Mouse (Mus musculus): Measurements from ENCODE around the gene Fam84b. TPM values are rescaled to one million over a fixed set of nuclear protein-coding genes. Genes with fewer than 3 reads are reported as not detected.
A peak's percentile ranks its signal among the peaks of the same experiment; 100 is the strongest.
"Not testable (repeated sequence)": the region's sequence is repeated elsewhere in the genome, so short reads cannot be mapped to it uniquely, and the experiment has no call there.

Fam84b gene
- polyA plus RNA-seq, 1 experiment from 2014 or later: 9.1 TPM

DNA sequence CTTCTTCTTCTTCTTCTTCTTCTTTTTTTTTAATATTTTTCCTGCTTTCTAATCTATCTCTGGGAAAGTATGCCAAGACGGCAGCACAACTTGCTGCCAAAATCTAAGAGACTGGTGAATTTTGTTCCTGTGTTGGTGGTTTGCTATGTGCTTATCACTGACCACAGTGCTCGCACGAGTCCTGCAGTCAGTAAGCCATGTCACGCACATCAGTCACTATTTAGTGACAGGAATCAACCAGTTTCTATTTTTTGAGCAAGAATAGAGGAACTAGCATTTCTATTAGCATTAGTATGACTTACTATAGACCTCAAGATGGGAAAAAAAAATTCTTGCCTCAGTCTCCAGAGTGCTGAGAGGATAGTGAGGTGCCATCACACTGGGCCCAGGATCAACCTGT lies 573 bp upstream of the Fam84b start:
- H3K9ac ChIP-seq (replicated peaks; ENCODE audit: low read length): no peak overlapping the region

DNA sequence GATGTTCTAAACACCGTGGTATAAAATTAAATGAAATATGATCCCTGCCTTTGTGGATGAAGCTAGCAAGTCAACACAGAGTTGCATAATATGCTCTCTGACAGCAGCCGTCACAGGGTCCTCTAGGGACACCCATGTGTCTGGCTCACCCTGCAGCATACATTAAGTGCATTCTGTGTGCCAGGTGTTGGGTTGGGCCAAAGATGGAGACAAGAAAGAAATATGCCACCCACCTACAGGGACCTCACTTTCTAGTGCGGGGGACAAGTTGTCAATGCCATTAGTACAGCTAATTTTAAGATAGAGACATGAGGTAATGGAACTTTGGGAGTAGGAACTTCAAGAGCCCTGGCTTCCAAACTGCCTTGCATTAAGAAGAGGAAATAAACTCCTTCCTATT lies 4.9 kb downstream of the Fam84b start:
- H3K4me2 ChIP-seq (ENCODE audit: low read length): no peak overlapping the region
- H3K9ac ChIP-seq (replicated peaks; ENCODE audit: low read length): no peak overlapping the region
- no peaks in the 10 kb centered on the region for H3K27me3 ChIP-seq (ENCODE audit: control insufficient read depth, insufficient read depth, low read length)
- WGBS: 71% methylated on average over 3 of the region's 3 CpGs
- H3K9me3 ChIP-seq (ENCODE audit: control insufficient read depth, low read length): no peaks in the 10 kb centered on the region
- no peak for ATAC-seq (ENCODE audit: low FRiP score, low TSS enrichment)
- no peak for DNase-seq
- peaks cover 6% of the 10 kb centered on the region for H3K4me1 ChIP-seq (ENCODE audit: control insufficient read depth, insufficient read depth, low read length)
- H3K36me3 ChIP-seq (ENCODE audit: control insufficient read depth, insufficient read depth, low read length): no peaks in the 10 kb centered on the region
- no peak overlapping the region for H3K27ac ChIP-seq (replicated peaks; ENCODE audit: low read depth, low read length)
- no peak overlapping the region for H3K4me3 ChIP-seq (replicated peaks; ENCODE audit: low read depth, low read length)

More for the DNA sequence above, 573 bp upstream of the Fam84b start:
- Histone ChIP-seq H3K27me3 (ENCODE audit: control insufficient read depth, insufficient read depth, low read length) (no peaks in the 10 kb centered on the region), H3K9me3 (ENCODE audit: control insufficient read depth, low read length) (no peaks in the 10 kb centered on the region), H3K4me1 (ENCODE audit: control insufficient read depth, insufficient read depth, low read length) (peaks cover 3% of the 10 kb centered on the region; the same call in 1 of the 2 replicates), H3K4me3 (replicated peaks; ENCODE audit: low read depth, low read length) (no peak overlapping the region), H3K27ac (replicated peaks; ENCODE audit: low read depth, low read length) (no peak overlapping the region), H3K4me2 (ENCODE audit: low read length) (no peak overlapping the region), H3K36me3 (ENCODE audit: control insufficient read depth, insufficient read depth, low read length) (no peaks in the 10 kb centered on the region)
- DNase-seq (no peak), ATAC-seq (ENCODE audit: low FRiP score, low TSS enrichment) (no peak)
- 83% methylated on average over 4 of the region's 4 CpGs for WGBS

GRCm38 (mm10) chr15:60846291-60846690 lies 7.3 kb downstream of the Fam84b start:
- Histone ChIP-seq H3K4me1 (ENCODE audit: control insufficient read depth, insufficient read depth, low read length) (peaks cover 3% of the 10 kb centered on the region), H3K9ac (replicated peaks; ENCODE audit: low read length) (no peak overlapping the region), H3K36me3 (ENCODE audit: control insufficient read depth, insufficient read depth, low read length) (no peaks in the 10 kb centered on the region), H3K27ac (replicated peaks; ENCODE audit: low read depth, low read length) (no peak overlapping the region), H3K9me3 (ENCODE audit: control insufficient read depth, low read length) (no peaks in the 10 kb centered on the region), H3K27me3 (ENCODE audit: control insufficient read depth, insufficient read depth, low read length) (no peaks in the 10 kb centered on the region), H3K4me3 (replicated peaks; ENCODE audit: low read depth, low read length) (no peak overlapping the region), H3K4me2 (ENCODE audit: low read length) (no peak overlapping the region)
- 27% methylated on average over 6 of the region's 6 CpGs for WGBS
- DNase-seq (no peak), ATAC-seq (ENCODE audit: low FRiP score, low TSS enrichment) (no peak)

GRCm38 (mm10) chr15:60845886-60846285 lies 7.7 kb downstream of the Fam84b start:
- H3K4me2 ChIP-seq (ENCODE audit: low read length): no peak overlapping the region
- WGBS: 5% methylated on average over 3 of the region's 3 CpGs
- H3K27ac ChIP-seq (replicated peaks; ENCODE audit: low read depth, low read length): no peak overlapping the region
- ATAC-seq (ENCODE audit: low FRiP score, low TSS enrichment): 0 out of 2 replicates have a peak, but pooled peaks have one; percentile 25
- H3K9ac ChIP-seq (replicated peaks; ENCODE audit: low read length): no peak overlapping the region
- no peaks in the 10 kb centered on the region for H3K36me3 ChIP-seq (ENCODE audit: control insufficient read depth, insufficient read depth, low read length)
- no peak overlapping the region for H3K4me3 ChIP-seq (replicated peaks; ENCODE audit: low read depth, low read length)
- no peaks in the 10 kb centered on the region for H3K9me3 ChIP-seq (ENCODE audit: control insufficient read depth, low read length)
- DNase-seq: peak; percentile 27
- peaks cover 3% of the 10 kb centered on the region for H3K4me1 ChIP-seq (ENCODE audit: control insufficient read depth, insufficient read depth, low read length)
- H3K27me3 ChIP-seq (ENCODE audit: control insufficient read depth, insufficient read depth, low read length): no peaks in the 10 kb centered on the region

- Histone ChIP-seq H3K36me3 (ENCODE audit: control insufficient read depth, insufficient read depth, low read length) (no peaks in the 10 kb centered on the region), H3K27ac (replicated peaks; ENCODE audit: low read depth, low read length) (no peak overlapping the region), H3K4me1 (ENCODE audit: control insufficient read depth, insufficient read depth, low read length) (peaks cover 3% of the 10 kb centered on the region), H3K4me2 (ENCODE audit: low read length) (no peak overlapping the region), H3K9ac (replicated peaks; ENCODE audit: low read length) (no peak overlapping the region), H3K27me3 (ENCODE audit: control insufficient read depth, insufficient read depth, low read length) (no peaks in the 10 kb centered on the region), H3K4me3 (replicated peaks; ENCODE audit: low read depth, low read length) (no peak overlapping the region), H3K9me3 (ENCODE audit: control insufficient read depth, low read length) (no peaks in the 10 kb centered on the region)
- no peak for DNase-seq
- WGBS: 73% methylated on average over 4 of the region's 4 CpGs
- no peak for ATAC-seq (ENCODE audit: low FRiP score, low TSS enrichment)
Observed at GRCm38 (mm10) chr15:60841785-60842184, 11.8 kb downstream of the Fam84b start.

DNA sequence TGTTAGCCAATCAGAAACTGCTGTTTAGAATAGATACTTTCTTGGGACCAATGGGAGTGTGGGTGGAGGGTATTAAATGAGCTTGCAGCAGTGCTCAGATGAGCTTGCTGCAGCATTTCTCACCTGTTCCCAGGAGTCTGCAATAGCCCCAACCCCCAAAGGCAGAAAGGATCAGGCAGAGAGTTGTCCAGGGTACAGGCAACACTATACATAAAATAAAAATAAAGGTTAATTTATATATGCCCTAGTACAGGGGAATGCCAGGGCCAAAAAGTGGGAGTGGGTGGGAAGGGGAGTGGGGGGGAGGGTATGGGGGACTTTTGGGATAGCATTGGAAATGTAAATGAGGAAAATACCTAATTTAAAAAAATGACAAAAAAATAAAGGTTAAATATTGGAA lies 12.3 kb downstream of the Fam84b start:
- not testable (repeated sequence) for H3K36me3 ChIP-seq (ENCODE audit: control insufficient read depth, insufficient read depth, low read length); H3K4me3 ChIP-seq (replicated peaks; ENCODE audit: low read depth, low read length); DNase-seq; H3K9me3 ChIP-seq (ENCODE audit: control insufficient read depth, low read length); H3K27ac ChIP-seq (replicated peaks; ENCODE audit: low read depth, low read length); H3K4me2 ChIP-seq (ENCODE audit: low read length); H3K9ac ChIP-seq (replicated peaks; ENCODE audit: low read length); H3K27me3 ChIP-seq (ENCODE audit: control insufficient read depth, insufficient read depth, low read length); H3K4me1 ChIP-seq (ENCODE audit: control insufficient read depth, insufficient read depth, low read length)
- 0 out of 2 replicates have a peak, but pooled peaks have one; percentile 28 for ATAC-seq (ENCODE audit: low FRiP score, low TSS enrichment)

- no peak overlapping the region for H3K4me3 ChIP-seq (replicated peaks; ENCODE audit: low read depth, low read length)
- no peak overlapping the region for H3K4me2 ChIP-seq (ENCODE audit: low read length)
- 10% methylated on average over 4 of the region's 4 CpGs for WGBS
- no peak overlapping the region for H3K9ac ChIP-seq (replicated peaks; ENCODE audit: low read length)
- H3K9me3 ChIP-seq (ENCODE audit: control insufficient read depth, low read length): no peaks in the 10 kb centered on the region
- no peaks in the 10 kb centered on the region for H3K27me3 ChIP-seq (ENCODE audit: control insufficient read depth, insufficient read depth, low read length)
- no peak for ATAC-seq (ENCODE audit: low FRiP score, low TSS enrichment)
- H3K4me1 ChIP-seq (ENCODE audit: control insufficient read depth, insufficient read depth, low read length): no peaks in the 10 kb centered on the region; the same call in 1 of the 2 replicates
- DNase-seq: no peak
- H3K27ac ChIP-seq (replicated peaks; ENCODE audit: low read depth, low read length): no peak overlapping the region
- no peaks in the 10 kb centered on the region for H3K36me3 ChIP-seq (ENCODE audit: control insufficient read depth, insufficient read depth, low read length)
Observed at GRCm38 (mm10) chr15:60840296-60840670, 13.3 kb downstream of the Fam84b start.

- Histone ChIP-seq H3K4me1 (ENCODE audit: control insufficient read depth, insufficient read depth, low read length) (no peaks in the 10 kb centered on the region; the same call in 1 of the 2 replicates), H3K36me3 (ENCODE audit: control insufficient read depth, insufficient read depth, low read length) (no peaks in the 10 kb centered on the region), H3K27ac (replicated peaks; ENCODE audit: low read depth, low read length) (no peak overlapping the region), H3K4me3 (replicated peaks; ENCODE audit: low read depth, low read length) (no peak overlapping the region), H3K9me3 (ENCODE audit: control insufficient read depth, low read length) (no peaks in the 10 kb centered on the region), H3K9ac (replicated peaks; ENCODE audit: low read length) (no peak overlapping the region), H3K4me2 (ENCODE audit: low read length) (no peak overlapping the region), H3K27me3 (ENCODE audit: control insufficient read depth, insufficient read depth, low read length) (no peaks in the 10 kb centered on the region)
- DNase-seq: peak; percentile 14
- WGBS: 21% methylated on average over 3 of the region's 3 CpGs
- ATAC-seq (ENCODE audit: low FRiP score, low TSS enrichment): no peak
Observed at GRCm38 (mm10) chr15:60839539-60840295, 13.9 kb downstream of the Fam84b start.

- no peak overlapping the region for H3K4me2 ChIP-seq (ENCODE audit: low read length)
- DNase-seq (peak; percentile 19), ATAC-seq (ENCODE audit: low FRiP score, low TSS enrichment) (no peak)
- H3K27me3 ChIP-seq (ENCODE audit: control insufficient read depth, insufficient read depth, low read length): no peaks in the 10 kb centered on the region
- no peak overlapping the region for H3K4me3 ChIP-seq (replicated peaks; ENCODE audit: low read depth, low read length)
- no peaks in the 10 kb centered on the region for H3K9me3 ChIP-seq (ENCODE audit: control insufficient read depth, low read length)
- no peaks in the 10 kb centered on the region; the same call in 1 of the 2 replicates for H3K4me1 ChIP-seq (ENCODE audit: control insufficient read depth, insufficient read depth, low read length)
- no peak overlapping the region for H3K27ac ChIP-seq (replicated peaks; ENCODE audit: low read depth, low read length)
- H3K9ac ChIP-seq (replicated peaks; ENCODE audit: low read length): no peak overlapping the region
- 72% methylated on average over 8 of the region's 8 CpGs for WGBS
- H3K36me3 ChIP-seq (ENCODE audit: control insufficient read depth, insufficient read depth, low read length): no peaks in the 10 kb centered on the region
Observed at GRCm38 (mm10) chr15:60838135-60838534, 15.4 kb downstream of the Fam84b start.
